Mouse (Mus musculus): ENCODE measurements around the gene Zfp36l2.

The Zfp36l2 gene

DNA sequence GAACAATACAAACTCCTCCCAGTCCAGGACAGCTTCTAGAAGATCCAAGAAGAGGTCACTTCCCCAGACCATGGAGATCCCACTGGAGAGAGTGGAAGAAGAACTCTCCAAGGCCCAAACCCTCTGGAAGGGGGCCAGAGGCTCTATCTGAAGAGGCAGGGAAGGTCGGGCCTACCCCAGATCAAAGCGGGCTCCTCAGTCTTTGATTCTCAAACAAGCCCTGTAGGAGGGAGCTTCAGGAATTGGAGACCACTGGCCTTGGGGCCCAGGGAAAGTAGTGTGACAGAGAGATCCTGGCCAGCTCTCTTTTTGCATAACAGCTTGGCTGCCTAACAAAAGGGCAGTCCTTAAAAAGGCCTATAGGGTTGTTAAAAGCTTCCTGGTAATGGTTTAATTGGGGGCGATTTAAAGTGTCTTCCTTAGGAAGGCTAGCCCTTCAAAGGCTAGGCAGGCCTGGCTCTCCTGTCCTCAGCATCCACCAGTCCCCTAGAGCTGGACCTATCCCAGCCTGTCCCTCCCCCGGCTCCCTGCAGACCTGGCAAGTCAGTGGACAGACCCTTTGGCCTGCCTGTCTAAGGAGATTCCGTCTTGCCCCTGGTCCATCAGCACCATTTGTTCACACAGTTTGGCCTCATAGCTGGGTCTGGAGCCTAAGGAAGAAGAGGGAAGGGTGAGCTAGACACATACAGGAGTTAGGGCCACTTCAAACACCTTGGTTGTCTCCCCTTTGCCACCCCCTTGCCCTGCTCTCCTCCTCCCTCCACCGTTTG is 35.4 kb downstream of the Zfp36l2 start:
- TF ChIP-seq GATA4 (IDR thresholded peaks at IDR 0.05; ENCODE audit: insufficient replicate concordance, low read length), result no peak

GRCm38 (mm10) chr17:84151306-84151705 is 36.4 kb downstream of the Zfp36l2 start:
- no peak for TF ChIP-seq GATA4 (IDR thresholded peaks at IDR 0.05; ENCODE audit: insufficient replicate concordance, low read length)

- no peak for TF ChIP-seq GATA4 (IDR thresholded peaks at IDR 0.05; ENCODE audit: insufficient replicate concordance, low read length)
Measured at GRCm38 (mm10) chr17:84150291-84150690, 37.5 kb downstream of the Zfp36l2 start.

- no peak for TF ChIP-seq GATA4 (IDR thresholded peaks at IDR 0.05; ENCODE audit: insufficient replicate concordance, low read length)
Measured at GRCm38 (mm10) chr17:84149566-84149965, 38.2 kb downstream of the Zfp36l2 start.

- TF ChIP-seq GATA4 (IDR thresholded peaks at IDR 0.05; ENCODE audit: insufficient replicate concordance, low read length), result no peak
Measured at GRCm38 (mm10) chr17:84148499-84149484, 39.0 kb downstream of the Zfp36l2 start.

DNA sequence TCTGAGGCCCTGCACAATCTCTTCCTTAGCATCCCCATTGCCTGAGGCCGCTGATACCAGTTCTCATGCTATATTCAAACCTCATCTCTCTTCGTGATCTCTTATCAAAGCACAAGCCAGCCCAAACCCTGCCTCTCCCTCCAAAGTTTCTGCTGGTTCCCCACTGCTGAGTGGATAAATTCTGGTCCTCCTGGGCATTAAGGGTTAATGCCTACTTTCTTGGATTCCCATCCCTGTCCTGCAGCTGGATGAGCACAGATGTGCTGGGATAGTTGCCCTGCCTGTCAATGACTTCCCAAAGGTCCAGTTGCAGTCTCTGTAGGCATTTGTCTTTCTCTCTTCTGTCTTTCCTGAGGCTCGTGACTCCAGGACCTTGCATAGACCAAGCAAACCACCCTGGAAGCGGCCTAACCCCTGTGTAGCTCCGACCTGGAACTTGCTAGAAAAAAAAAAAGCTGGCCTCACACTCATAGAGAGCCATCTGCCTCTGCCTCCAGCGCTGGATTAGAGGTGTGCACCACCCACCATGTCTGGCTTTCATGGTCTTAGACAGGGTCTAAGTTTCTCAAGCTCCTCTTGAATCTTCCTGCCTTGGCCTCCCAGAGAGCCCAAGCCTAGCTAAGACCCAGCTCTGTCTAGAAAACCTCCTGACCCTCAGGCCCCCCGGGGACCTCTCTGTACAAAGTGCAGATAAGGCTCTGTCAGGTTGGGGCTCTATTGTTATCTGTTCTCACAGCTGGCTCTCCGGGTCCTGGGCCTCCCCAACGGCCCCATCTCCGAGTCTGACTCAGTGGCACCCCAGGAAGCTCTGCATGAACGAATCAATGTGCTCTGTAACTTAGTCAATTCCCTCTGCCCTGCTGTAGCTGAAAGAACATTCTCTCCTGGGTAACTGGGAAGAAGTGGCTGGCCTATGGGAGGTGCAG is 40.3 kb downstream of the Zfp36l2 start:
- TF ChIP-seq GATA4 (IDR thresholded peaks at IDR 0.05; ENCODE audit: insufficient replicate concordance, low read length), result no peak

- TF ChIP-seq GATA4 (IDR thresholded peaks at IDR 0.05; ENCODE audit: insufficient replicate concordance, low read length), result no peak
Measured at GRCm38 (mm10) chr17:84146458-84147182, 41.1 kb downstream of the Zfp36l2 start.

- TF ChIP-seq GATA4 (IDR thresholded peaks at IDR 0.05; ENCODE audit: insufficient replicate concordance, low read length), result no peak
Measured at GRCm38 (mm10) chr17:84145826-84146287, 41.9 kb downstream of the Zfp36l2 start.

- TF ChIP-seq GATA4 (IDR thresholded peaks at IDR 0.05; ENCODE audit: insufficient replicate concordance, low read length), result no peak
Measured at GRCm38 (mm10) chr17:84144762-84145599, 42.8 kb downstream of the Zfp36l2 start.

- no peak for TF ChIP-seq GATA4 (IDR thresholded peaks at IDR 0.05; ENCODE audit: insufficient replicate concordance, low read length)
Measured at GRCm38 (mm10) chr17:84144130-84144529, 43.6 kb downstream of the Zfp36l2 start.

- TF ChIP-seq GATA4 (IDR thresholded peaks at IDR 0.05; ENCODE audit: insufficient replicate concordance, low read length), result no peak
Measured at GRCm38 (mm10) chr17:84143219-84143844, 44.4 kb downstream of the Zfp36l2 start.

DNA sequence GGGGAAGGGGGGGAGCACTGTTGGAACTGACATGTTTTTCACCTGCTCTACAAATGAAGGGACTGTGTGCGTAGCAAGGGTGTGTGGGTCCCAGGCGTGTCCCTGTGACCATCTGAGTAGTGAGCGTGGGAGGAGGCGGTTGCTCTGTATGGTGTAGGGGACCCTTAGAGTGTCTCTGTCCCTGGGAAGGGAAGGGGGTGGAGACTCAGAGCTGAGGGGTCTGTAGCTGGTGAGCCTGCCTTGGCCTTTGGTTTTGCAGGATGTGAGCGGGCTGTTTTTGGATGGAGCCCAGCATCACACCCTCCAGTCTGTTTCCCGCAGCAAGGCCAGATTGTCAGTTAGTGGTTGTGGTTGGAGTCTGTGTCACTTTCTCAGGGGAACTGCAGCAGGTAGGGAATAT is 46.1 kb downstream of the Zfp36l2 start:
- TF ChIP-seq GATA4 (IDR thresholded peaks at IDR 0.05; ENCODE audit: insufficient replicate concordance, low read length), result no peak

All from liver, adult (tissue).